Mouse (Mus musculus): Measurements from ENCODE around the gene AU022252. TPM values are rescaled to one million over a fixed set of nuclear protein-coding genes. Genes with fewer than 3 reads are reported as not detected.
"Not testable (repeated sequence)": the region's sequence is repeated elsewhere in the genome, so short reads cannot be mapped to it uniquely, and the experiment has no call there.

Gene AU022252
- polyA plus RNA-seq (2015; fragmentation: Nextera tagmentation; extraction: Ambion mirVana): 31.5 and 32.8 TPM in 2 replicates

GRCm38 (mm10) chr4:119232410-119233255 lies at the start of gene AU022252, which contains the start of gene P3h1:
Gene AU022252, minus strand, starts transcription at chr4:119232712.
Gene P3h1, plus strand, starts transcription at chr4:119232915.
- peak within 1 kb of the TSS; percentile 82 for H3K9ac ChIP-seq (replicated peaks)
- no peaks in the 10 kb centered on the region for H3K9me3 ChIP-seq
- WGBS: under 1% methylated on average over 71 of the region's 71 CpGs
- H3K27me3 ChIP-seq: no peaks in the 10 kb centered on the region
- peaks cover 9% of the 10 kb centered on the region for H3K36me3 ChIP-seq
- peak; percentile 96 for ATAC-seq (replicated peaks)
- H3K4me3 ChIP-seq: peak within 1 kb of the TSS; percentile 95
- H3K4me2 ChIP-seq (replicated peaks): peak within 1 kb of the TSS; percentile 96
- H3K27ac ChIP-seq (replicated peaks): peak within 1 kb of the TSS; percentile 72
- peaks cover 22% of the 10 kb centered on the region for H3K4me1 ChIP-seq

- not testable (repeated sequence) for H3K27ac ChIP-seq (replicated peaks); H3K4me3 ChIP-seq; H3K4me1 ChIP-seq; H3K9ac ChIP-seq (replicated peaks); H3K27me3 ChIP-seq; H3K9me3 ChIP-seq; H3K4me2 ChIP-seq (replicated peaks); ATAC-seq (replicated peaks)
- H3K36me3 ChIP-seq: peaks cover 90% of the 10 kb centered on the region
- WGBS: 88% methylated on average over 15 of the region's 15 CpGs
Observed at GRCm38 (mm10) chr4:119278784-119279183, 46.3 kb upstream of the AU022252 start.

DNA sequence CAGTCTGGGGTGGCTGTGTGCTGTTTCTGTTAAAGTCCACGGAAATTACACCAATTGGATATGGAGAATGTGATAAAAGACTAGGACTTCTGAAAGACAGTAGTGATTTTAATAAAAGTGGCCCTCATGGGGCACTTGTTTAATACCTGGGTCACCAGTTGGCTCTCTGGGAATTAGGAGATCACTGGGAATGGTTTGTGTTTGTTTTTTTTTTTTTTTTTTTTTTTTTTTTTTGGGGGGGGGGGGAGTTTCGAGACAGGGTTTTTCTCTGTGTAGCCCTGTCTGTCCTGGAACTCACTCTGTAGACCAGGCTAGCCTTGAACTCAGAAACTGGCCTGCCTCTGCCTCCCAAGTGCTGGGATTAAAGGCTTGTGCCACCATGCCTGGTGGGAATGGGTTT lies 43.2 kb upstream of the AU022252 start:
- Histone ChIP-seq H3K4me2 (replicated peaks) (no peak overlapping the region), H3K27me3 (no peaks in the 10 kb centered on the region), H3K36me3 (peaks cover 92% of the 10 kb centered on the region), H3K27ac (replicated peaks) (no peak overlapping the region; the same call in 1 of the 2 replicates), H3K4me3 (no peak overlapping the region), H3K9ac (replicated peaks) (no peak overlapping the region), H3K9me3 (no peaks in the 10 kb centered on the region), H3K4me1 (no peaks in the 10 kb centered on the region)
- WGBS: 81% methylated on average over 2 of the region's 2 CpGs
- no peak for ATAC-seq (replicated peaks)

DNA sequence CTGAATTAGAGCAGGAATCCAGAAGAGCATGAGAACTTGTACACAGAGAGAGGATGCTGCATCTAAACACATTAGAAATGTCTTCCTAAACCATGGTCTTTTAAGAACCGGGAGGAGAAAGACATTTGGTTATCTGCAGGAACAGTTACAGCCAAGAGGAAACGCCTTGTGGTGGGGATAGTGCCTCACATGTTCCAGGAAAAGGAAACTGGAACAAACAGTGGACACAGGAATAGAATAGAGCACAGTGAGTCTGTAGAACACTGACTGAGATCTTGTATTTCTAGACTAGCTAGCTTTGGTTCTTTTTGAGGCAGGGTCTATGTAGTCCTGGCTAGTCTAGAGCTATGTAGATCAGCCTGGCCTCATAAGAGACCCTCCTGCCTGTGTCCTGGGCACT lies 42.7 kb upstream of the AU022252 start:
- Histone ChIP-seq H3K27me3 (no peaks in the 10 kb centered on the region), H3K27ac (replicated peaks) (no peak overlapping the region; the same call in 1 of the 2 replicates), H3K4me1 (no peaks in the 10 kb centered on the region), H3K9ac (replicated peaks) (no peak overlapping the region), H3K36me3 (peaks cover 94% of the 10 kb centered on the region), H3K4me2 (replicated peaks) (no peak overlapping the region), H3K4me3 (no peak overlapping the region), H3K9me3 (no peaks in the 10 kb centered on the region)
- ATAC-seq (replicated peaks): no peak
- WGBS: 84% methylated on average over 2 of the region's 2 CpGs

GRCm38 (mm10) chr4:119274627-119275026 lies 42.1 kb upstream of the AU022252 start:
- Histone ChIP-seq H3K9ac (replicated peaks) (no peak overlapping the region), H3K4me3 (no peak overlapping the region), H3K4me2 (replicated peaks) (no peak overlapping the region), H3K27ac (replicated peaks) (no peak overlapping the region), H3K4me1 (no peaks in the 10 kb centered on the region), H3K9me3 (no peaks in the 10 kb centered on the region), H3K27me3 (no peaks in the 10 kb centered on the region), H3K36me3 (peaks cover 94% of the 10 kb centered on the region)
- ATAC-seq (replicated peaks): no peak
- WGBS: 86% methylated on average over 1 of the region's 1 CpGs

GRCm38 (mm10) chr4:119266606-119267005 lies 34.1 kb upstream of the AU022252 start:
- Histone ChIP-seq H3K27ac (replicated peaks) (no peak overlapping the region), H3K36me3 (peaks cover 32% of the 10 kb centered on the region), H3K4me3 (no peak overlapping the region), H3K9ac (replicated peaks) (no peak overlapping the region), H3K9me3 (no peaks in the 10 kb centered on the region), H3K4me2 (replicated peaks) (no peak overlapping the region), H3K27me3 (no peaks in the 10 kb centered on the region), H3K4me1 (no peaks in the 10 kb centered on the region)
- ATAC-seq (replicated peaks): no peak
- 79% methylated on average over 13 of the region's 13 CpGs for WGBS

DNA sequence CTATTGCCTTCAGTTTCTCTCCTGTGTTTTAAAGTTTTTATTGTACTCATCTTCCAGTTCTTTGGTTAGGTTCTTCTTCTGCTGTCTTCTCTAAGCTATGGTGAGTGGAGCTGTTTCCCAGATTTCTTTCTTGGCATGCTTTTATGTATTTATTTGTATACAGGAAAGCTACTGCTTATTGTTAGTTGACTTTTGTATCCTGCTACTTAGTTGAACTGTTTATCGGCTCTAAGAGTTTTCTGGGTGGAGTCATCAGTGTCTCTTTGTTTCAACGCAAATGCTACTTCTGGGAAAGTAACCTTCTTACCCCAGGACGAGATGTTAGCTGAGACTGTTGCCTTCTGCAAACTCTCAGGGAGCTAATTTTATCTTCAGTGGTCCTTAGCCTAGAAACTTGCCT lies 30.9 kb upstream of the AU022252 start:
- no peak for ATAC-seq (replicated peaks)
- 78% methylated on average over 3 of the region's 3 CpGs for WGBS
- Histone ChIP-seq H3K9ac (replicated peaks) (no peak overlapping the region), H3K27me3 (no peaks in the 10 kb centered on the region), H3K9me3 (no peaks in the 10 kb centered on the region), H3K4me2 (replicated peaks) (no peak overlapping the region), H3K4me3 (no peak overlapping the region), H3K36me3 (0 out of 2 replicates have a peak, but pooled peaks cover 2% of the 10 kb centered on the region), H3K4me1 (no peaks in the 10 kb centered on the region), H3K27ac (replicated peaks) (no peak overlapping the region)

GRCm38 (mm10) chr4:119262483-119262882 lies 30.0 kb upstream of the AU022252 start:
- 93% methylated on average over 5 of the region's 5 CpGs for WGBS
- H3K4me1 ChIP-seq: no peaks in the 10 kb centered on the region
- H3K36me3 ChIP-seq: no peaks in the 10 kb centered on the region
- no peaks in the 10 kb centered on the region for H3K27me3 ChIP-seq
- ATAC-seq (replicated peaks): no peak
- H3K27ac ChIP-seq (replicated peaks): no peak overlapping the region
- H3K4me3 ChIP-seq: no peak overlapping the region
- H3K9ac ChIP-seq (replicated peaks): no peak overlapping the region
- no peak overlapping the region for H3K4me2 ChIP-seq (replicated peaks)
- no peaks in the 10 kb centered on the region for H3K9me3 ChIP-seq

GRCm38 (mm10) chr4:119261087-119261713 lies 28.7 kb upstream of the AU022252 start:
- H3K4me3 ChIP-seq: no peak overlapping the region
- H3K9me3 ChIP-seq: no peaks in the 10 kb centered on the region
- no peak for ATAC-seq (replicated peaks)
- no peaks in the 10 kb centered on the region for H3K4me1 ChIP-seq
- WGBS: 69% methylated on average over 7 of the region's 7 CpGs
- no peak overlapping the region for H3K27ac ChIP-seq (replicated peaks)
- no peaks in the 10 kb centered on the region for H3K36me3 ChIP-seq
- no peak overlapping the region for H3K9ac ChIP-seq (replicated peaks)
- H3K4me2 ChIP-seq (replicated peaks): no peak overlapping the region
- H3K27me3 ChIP-seq: no peaks in the 10 kb centered on the region

GRCm38 (mm10) chr4:119259344-119260254 lies 27.1 kb upstream of the AU022252 start:
- H3K36me3 ChIP-seq: no peaks in the 10 kb centered on the region
- H3K9ac ChIP-seq (replicated peaks): no peak overlapping the region
- peaks cover 7% of the 10 kb centered on the region for H3K4me1 ChIP-seq
- WGBS: 88% methylated on average over 15 of the region's 15 CpGs
- H3K27ac ChIP-seq (replicated peaks): no peak overlapping the region
- no peaks in the 10 kb centered on the region for H3K27me3 ChIP-seq
- H3K4me2 ChIP-seq (replicated peaks): no peak overlapping the region
- ATAC-seq (replicated peaks): no peak
- H3K4me3 ChIP-seq: no peak overlapping the region
- no peaks in the 10 kb centered on the region for H3K9me3 ChIP-seq

GRCm38 (mm10) chr4:119257083-119257482 lies 24.6 kb upstream of the AU022252 start:
- H3K4me3 ChIP-seq: no peak overlapping the region
- no peaks in the 10 kb centered on the region for H3K9me3 ChIP-seq
- ATAC-seq (replicated peaks): no peak
- 86% methylated on average over 6 of the region's 6 CpGs for WGBS
- H3K36me3 ChIP-seq: no peaks in the 10 kb centered on the region
- no peak overlapping the region for H3K27ac ChIP-seq (replicated peaks)
- no peak overlapping the region for H3K9ac ChIP-seq (replicated peaks)
- H3K4me1 ChIP-seq: peaks cover 18% of the 10 kb centered on the region
- H3K27me3 ChIP-seq: no peaks in the 10 kb centered on the region
- H3K4me2 ChIP-seq (replicated peaks): no peak overlapping the region

All from forebrain, embryonic 15.5 days (tissue).